Mouse (Mus musculus): ENCODE measurements around the gene Hdac6. TPM values are rescaled to one million over a fixed set of nuclear protein-coding genes. Genes with fewer than 3 reads are reported as not detected.

The Hdac6 gene
- total RNA-seq (2017): 10.0 and 32.9 TPM in 2 replicates

DNA sequence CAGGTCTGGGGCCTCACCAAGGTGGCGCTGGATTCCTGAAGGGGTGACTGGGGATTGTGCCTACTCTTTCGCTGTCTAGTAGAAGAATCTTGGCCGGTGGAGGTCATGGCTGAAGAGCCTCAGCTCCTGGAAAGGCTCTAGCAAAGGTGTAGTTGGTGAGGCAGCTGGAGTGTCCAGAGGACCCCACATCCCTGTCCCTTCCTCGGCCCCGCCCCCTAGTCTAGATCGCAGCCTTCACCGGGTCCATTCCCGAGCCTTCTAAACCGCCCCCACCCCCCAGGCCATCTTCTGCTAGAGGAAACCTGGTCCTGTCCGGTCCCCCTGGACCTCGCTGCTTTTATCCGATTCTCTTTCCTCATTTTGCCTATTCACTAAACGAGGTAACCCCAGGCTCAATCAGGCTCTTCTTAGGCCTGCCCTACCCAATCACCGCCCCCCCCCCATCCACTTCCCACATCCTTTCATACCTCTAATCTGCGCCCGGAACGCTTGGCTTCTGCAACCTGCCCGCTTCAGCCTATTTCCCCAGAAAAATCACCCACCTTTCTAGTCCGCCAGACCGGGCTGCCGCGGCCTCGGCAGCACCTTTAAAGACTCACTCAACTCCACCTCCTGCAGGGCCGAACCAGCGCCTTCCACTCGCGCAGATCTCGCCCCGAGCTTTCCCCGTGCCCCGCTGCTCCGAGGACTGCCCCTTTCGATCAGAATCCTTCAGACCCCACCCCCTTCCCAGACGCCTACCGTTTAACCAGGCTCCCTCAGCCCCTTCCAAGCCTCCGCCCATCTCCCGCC, at the start of gene Hdac6:
TSS of gene Hdac6 (minus strand) at position 782 of the 792 bp plus-strand sequence.
- ATAC-seq (replicated peaks in 1 of 2; ENCODE audit: insufficient read depth in 1 of 2, low FRiP score in 2 of 2, low TSS enrichment in 1 of 2, low read depth in 1 of 2, poor library complexity in 2 of 2, severe bottlenecking in 2 of 2): no peak

- peak in 1 of 2 experiments; percentile 17; a peak in 1 of 4 replicates for ATAC-seq (replicated peaks in 1 of 2; ENCODE audit: insufficient read depth in 1 of 2, low FRiP score in 2 of 2, low TSS enrichment in 1 of 2, low read depth in 1 of 2, poor library complexity in 2 of 2, severe bottlenecking in 2 of 2)
Measured at GRCm38 (mm10) chrX:7993068-7993735, 45.5 kb upstream of the Hdac6 start.

GRCm38 (mm10) chrX:7992379-7993067, 44.8 kb upstream of the Hdac6 start:
- no peak for ATAC-seq (replicated peaks in 1 of 2; ENCODE audit: insufficient read depth in 1 of 2, low FRiP score in 2 of 2, low TSS enrichment in 1 of 2, low read depth in 1 of 2, poor library complexity in 2 of 2, severe bottlenecking in 2 of 2)

DNA sequence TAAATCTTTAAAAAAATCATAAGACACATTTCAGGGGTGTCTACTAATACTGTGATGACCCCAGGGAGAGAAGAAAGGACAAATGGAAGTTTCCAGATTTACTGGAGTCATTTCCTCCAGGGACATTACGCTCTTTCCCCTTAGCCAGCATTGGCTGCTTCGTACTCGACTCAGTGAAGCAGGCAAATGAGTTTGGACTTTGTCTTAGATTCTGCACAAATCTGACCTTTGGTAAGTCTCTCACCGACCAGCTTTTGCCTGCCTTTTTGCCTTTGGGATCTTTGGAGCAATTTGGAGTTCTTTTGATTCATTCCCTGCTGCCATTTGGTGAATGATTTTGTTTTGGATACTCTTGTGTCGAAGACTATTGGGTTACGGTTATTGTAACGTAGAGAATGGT, 33.7 kb upstream of the Hdac6 start:
- ATAC-seq (replicated peaks in 1 of 2; ENCODE audit: insufficient read depth in 1 of 2, low FRiP score in 2 of 2, low TSS enrichment in 1 of 2, low read depth in 1 of 2, poor library complexity in 2 of 2, severe bottlenecking in 2 of 2): no peak

GRCm38 (mm10) chrX:7977892-7978291, 30.2 kb upstream of the Hdac6 start, which contains the start of gene Gata1:
Gata1 (minus strand) TSS chrX:7978071.
- no peak for ATAC-seq (replicated peaks in 1 of 2; ENCODE audit: insufficient read depth in 1 of 2, low FRiP score in 2 of 2, low TSS enrichment in 1 of 2, low read depth in 1 of 2, poor library complexity in 2 of 2, severe bottlenecking in 2 of 2)

- peak in 1 of 2 experiments; percentile 53; a peak in 1 of 4 replicates for ATAC-seq (replicated peaks in 1 of 2; ENCODE audit: insufficient read depth in 1 of 2, low FRiP score in 2 of 2, low TSS enrichment in 1 of 2, low read depth in 1 of 2, poor library complexity in 2 of 2, severe bottlenecking in 2 of 2)
Measured at GRCm38 (mm10) chrX:7971292-7971691, 23.6 kb upstream of the Hdac6 start.

DNA sequence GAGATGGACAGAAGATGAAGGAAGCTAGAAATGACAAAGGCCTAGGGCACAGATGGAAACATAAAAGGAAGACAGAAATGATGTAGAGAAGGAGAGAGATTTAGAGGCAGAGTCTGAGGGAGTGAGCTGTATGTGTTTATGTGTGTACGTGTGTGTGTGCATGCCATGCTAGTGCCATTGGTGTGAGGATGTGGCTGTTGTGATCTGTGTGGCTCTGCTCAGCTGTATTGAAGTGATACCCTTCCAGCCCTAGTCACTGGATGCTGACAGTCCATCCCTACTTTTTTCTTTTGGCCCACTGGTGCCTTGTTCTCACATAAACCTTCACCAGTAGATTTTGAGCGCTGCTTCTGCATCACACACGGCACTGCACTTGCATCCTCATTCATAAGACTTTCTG, 21.2 kb upstream of the Hdac6 start:
- ATAC-seq (replicated peaks in 1 of 2; ENCODE audit: insufficient read depth in 1 of 2, low FRiP score in 2 of 2, low TSS enrichment in 1 of 2, low read depth in 1 of 2, poor library complexity in 2 of 2, severe bottlenecking in 2 of 2): no peak

GRCm38 (mm10) chrX:7968226-7968625, 20.5 kb upstream of the Hdac6 start:
- ATAC-seq (replicated peaks in 1 of 2; ENCODE audit: insufficient read depth in 1 of 2, low FRiP score in 2 of 2, low TSS enrichment in 1 of 2, low read depth in 1 of 2, poor library complexity in 2 of 2, severe bottlenecking in 2 of 2): no peak

GRCm38 (mm10) chrX:7967596-7968201, 20.0 kb upstream of the Hdac6 start:
- no peak for ATAC-seq (replicated peaks in 1 of 2; ENCODE audit: insufficient read depth in 1 of 2, low FRiP score in 2 of 2, low TSS enrichment in 1 of 2, low read depth in 1 of 2, poor library complexity in 2 of 2, severe bottlenecking in 2 of 2)

GRCm38 (mm10) chrX:7966161-7966560, 18.5 kb upstream of the Hdac6 start:
- ATAC-seq (replicated peaks in 1 of 2; ENCODE audit: insufficient read depth in 1 of 2, low FRiP score in 2 of 2, low TSS enrichment in 1 of 2, low read depth in 1 of 2, poor library complexity in 2 of 2, severe bottlenecking in 2 of 2): no peak

DNA sequence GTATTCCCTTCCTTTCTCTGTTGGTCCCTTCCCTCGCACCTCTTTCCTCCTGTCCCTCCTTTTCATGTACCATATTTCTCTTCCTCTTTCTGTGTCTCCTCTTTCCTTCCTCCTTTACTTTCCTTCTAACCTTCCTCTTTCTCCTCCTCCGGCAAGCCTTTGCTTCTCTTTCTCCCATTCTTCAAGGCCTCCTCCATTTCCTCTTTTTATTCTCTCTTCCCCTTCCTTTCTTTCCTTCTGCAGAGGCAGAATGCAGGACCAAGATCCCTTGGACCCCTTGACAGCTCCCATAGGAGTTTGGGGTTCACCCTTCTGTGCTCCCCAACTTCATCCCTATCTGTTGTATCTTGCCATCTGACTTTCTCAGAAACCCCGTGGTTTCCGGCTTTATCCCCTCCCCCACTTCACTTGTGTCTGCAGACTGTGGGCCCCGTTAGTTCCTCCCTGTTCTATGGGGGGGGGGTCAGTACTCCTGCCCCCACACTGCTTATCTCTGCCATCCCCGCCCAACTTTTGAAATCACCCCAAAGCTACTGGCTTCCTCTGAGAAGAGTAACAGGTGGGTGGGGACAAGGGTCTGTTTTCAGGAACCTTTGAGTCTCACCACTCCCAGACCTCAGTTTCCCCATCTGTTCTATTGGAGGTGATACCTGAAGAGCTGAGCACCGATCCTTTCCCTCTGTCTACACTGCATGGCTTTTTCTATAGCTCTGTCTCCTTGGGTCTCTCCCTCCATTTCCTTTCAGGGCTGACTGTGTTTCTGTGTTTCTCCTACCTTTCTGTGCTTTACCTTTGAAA, 16.3 kb upstream of the Hdac6 start:
- ATAC-seq (replicated peaks in 1 of 2; ENCODE audit: insufficient read depth in 1 of 2, low FRiP score in 2 of 2, low TSS enrichment in 1 of 2, low read depth in 1 of 2, poor library complexity in 2 of 2, severe bottlenecking in 2 of 2): 0 out of 4 replicates have a peak, but pooled peaks of 1 of the 2 experiments have one; percentile 17

GRCm38 (mm10) chrX:7958868-7959267, 11.2 kb upstream of the Hdac6 start:
- no peak for ATAC-seq (replicated peaks in 1 of 2; ENCODE audit: insufficient read depth in 1 of 2, low FRiP score in 2 of 2, low TSS enrichment in 1 of 2, low read depth in 1 of 2, poor library complexity in 2 of 2, severe bottlenecking in 2 of 2)

GRCm38 (mm10) chrX:7950091-7950490, 2.4 kb upstream of the Hdac6 start:
- no peak for ATAC-seq (replicated peaks in 1 of 2; ENCODE audit: insufficient read depth in 1 of 2, low FRiP score in 2 of 2, low TSS enrichment in 1 of 2, low read depth in 1 of 2, poor library complexity in 2 of 2, severe bottlenecking in 2 of 2)

GRCm38 (mm10) chrX:7947900-7948492, 307 bp upstream of the Hdac6 start:
- ATAC-seq (replicated peaks in 1 of 2; ENCODE audit: insufficient read depth in 1 of 2, low FRiP score in 2 of 2, low TSS enrichment in 1 of 2, low read depth in 1 of 2, poor library complexity in 2 of 2, severe bottlenecking in 2 of 2): peak; percentile 99

- no peak for ATAC-seq (replicated peaks in 1 of 2; ENCODE audit: insufficient read depth in 1 of 2, low FRiP score in 2 of 2, low TSS enrichment in 1 of 2, low read depth in 1 of 2, poor library complexity in 2 of 2, severe bottlenecking in 2 of 2)
Measured at GRCm38 (mm10) chrX:7945618-7946017, 2.1 kb downstream of the Hdac6 start.

DNA sequence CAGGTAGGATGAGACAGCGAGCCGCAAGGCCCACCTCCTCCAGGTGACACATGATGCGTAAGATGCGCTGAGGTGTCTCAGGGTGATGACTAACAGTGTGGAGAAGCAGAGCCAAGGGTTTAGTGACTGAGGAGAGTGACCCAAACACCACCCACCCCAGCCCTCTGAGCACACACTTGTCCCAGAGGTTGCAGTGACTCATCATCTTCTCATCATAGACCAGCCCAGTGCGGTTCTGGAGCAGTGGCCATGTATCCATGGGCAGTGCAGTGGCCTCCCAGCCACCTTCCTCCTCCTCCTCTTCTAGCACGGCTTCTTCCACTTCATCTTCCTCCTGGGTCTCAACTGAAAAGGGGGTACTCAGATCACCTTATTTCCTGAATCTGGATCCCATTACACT, 10.0 kb downstream of the Hdac6 start:
- ATAC-seq (replicated peaks in 1 of 2; ENCODE audit: insufficient read depth in 1 of 2, low FRiP score in 2 of 2, low TSS enrichment in 1 of 2, low read depth in 1 of 2, poor library complexity in 2 of 2, severe bottlenecking in 2 of 2): no peak

GRCm38 (mm10) chrX:7936874-7937273, 10.8 kb downstream of the Hdac6 start:
- peak; percentile 32 to 56; a peak in 1 of 4 replicates for ATAC-seq (replicated peaks in 1 of 2; ENCODE audit: insufficient read depth in 1 of 2, low FRiP score in 2 of 2, low TSS enrichment in 1 of 2, low read depth in 1 of 2, poor library complexity in 2 of 2, severe bottlenecking in 2 of 2)

Data from hematopoietic stem cell, adult 5-6 weeks (primary cell).